Mouse (Mus musculus) lung, embryonic 14.5 days (tissue): ENCODE results near the gene Cbln4. TPM values are rescaled to one million over a fixed set of nuclear protein-coding genes. Genes with fewer than 3 reads are reported as not detected.
A peak's percentile ranks its signal among the peaks of the same experiment; 100 is the strongest.

ENCODE experiments used
- ATAC-seq: fragments of 200-750 bp; cut with Nextera tagmentation; 2 replicates; pipeline ENCODE4 v1.8.0; 2017; ENCODE audit warnings: mild to moderate bottlenecking, moderate TSS enrichment, moderate library complexity; ENCODE audit not compliant: insufficient read depth
- DNase-seq: peaks from one replicate; pipeline ENCODE4 v3.0.0-alpha.2; 2015
- H3K27ac ChIP-seq: fragments of 300-500 bp; sonication (generic); 2 replicates; pipeline ENCODE4 v1.5.1; 2014; ENCODE audit warnings: low read depth, mild to moderate bottlenecking, moderate library complexity
- H3K27me3 ChIP-seq: fragments of 300-500 bp; sonication (generic); 2 replicates; pipeline ENCODE4 v1.6.1; 2014; ENCODE audit warnings: low read length, control low read depth; ENCODE audit not compliant: insufficient read depth
- H3K36me3 ChIP-seq: fragments of 300-500 bp; sonication (generic); 2 replicates; pipeline ENCODE4 v1.6.1; 2014; ENCODE audit warnings: control low read depth; ENCODE audit not compliant: insufficient read depth
- H3K4me1 ChIP-seq: fragments of 300-500 bp; sonication (generic); 2 replicates; pipeline ENCODE4 v1.6.1; 2014; ENCODE audit warnings: antibody characterized with exemption, control low read depth; ENCODE audit not compliant: insufficient read depth
- H3K4me2 ChIP-seq: fragments of 300-500 bp; sonication (generic); 2 replicates; pipeline ENCODE4 v1.6.1; 2014; ENCODE audit warnings: mild to moderate bottlenecking
- H3K4me3 ChIP-seq: fragments of 300-500 bp; sonication (generic); 2 replicates; pipeline ENCODE4 v1.5.1; 2014; ENCODE audit warnings: low read depth, low read length
- H3K9ac ChIP-seq: fragments of 300-500 bp; sonication (generic); 2 replicates; pipeline ENCODE4 v1.6.1; 2014
- H3K9me3 ChIP-seq: fragments of 300-500 bp; sonication (generic); 2 replicates; pipeline ENCODE4 v1.6.1; 2016; ENCODE audit warnings: low read depth, low read length, control low read depth
- CTCF ChIP-seq: IDR thresholded peaks from 2 replicates; pipeline ENCODE4 v1.5.1; 2016; ENCODE audit warnings: antibody characterized with exemption, low read depth
- WGBS: fragments of 180-500 bp; shearing (Covaris S2); extraction: QIAGEN DNeasy Blood & Tissue Kit; methylation state at CpG from one replicate; pipeline ENCODE4 v1.1.7; 2014; 5-methylcytosine and 5-hydroxymethylcytosine counted together
- polyA plus RNA-seq: library from polyadenylated mRNA; unstranded; fragments of >200 nt; fragmentation: Nextera tagmentation; extraction: Ambion mirVana; gene quantifications from 2 replicates; pipeline ENCODE4 v1.2.1, GENCODE M21; 2014

Gene Cbln4
- polyA plus RNA-seq, 1 experiment from 2014 or later = not detected

DNA sequence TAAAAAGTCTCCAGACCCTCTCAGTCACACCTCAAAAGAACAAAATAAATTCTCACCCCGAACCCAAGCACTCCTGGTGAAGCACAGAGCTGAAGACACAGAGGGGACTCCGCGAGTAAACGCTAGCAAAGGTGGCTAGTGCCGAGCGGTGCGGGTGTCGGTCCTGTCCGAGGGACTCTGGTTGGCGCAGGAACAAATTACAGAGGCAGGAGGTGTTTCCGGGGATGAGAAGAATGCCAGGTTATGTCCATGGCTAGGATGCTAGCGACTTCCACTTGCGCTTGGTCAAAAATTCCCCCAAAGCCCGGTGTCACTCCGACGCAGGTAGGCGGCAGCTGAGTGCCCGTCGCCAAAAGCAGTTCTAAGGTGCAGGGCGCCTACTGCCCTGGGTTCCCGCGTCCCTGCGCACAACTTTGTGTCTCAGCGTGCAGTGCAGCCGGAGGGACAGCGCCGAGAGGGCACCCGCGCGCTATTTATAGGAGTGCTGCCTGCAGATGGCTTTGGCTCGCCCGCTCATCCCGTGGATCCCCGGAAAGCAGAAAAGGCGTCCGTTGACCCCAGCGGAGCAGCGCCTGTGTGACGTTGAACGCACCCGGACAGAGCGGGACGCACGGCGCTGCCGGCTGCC is 545 bp downstream of the Cbln4 start:
- TF ChIP-seq CTCF = no peak
- no peaks in the 10 kb centered on the region for H3K4me1 ChIP-seq
- H3K9me3 ChIP-seq = no peaks in the 10 kb centered on the region
- no peaks in the 10 kb centered on the region for H3K36me3 ChIP-seq
- no peak overlapping the region for H3K27ac ChIP-seq
- under 1% methylated on average over 46 of the region's 46 CpGs for WGBS
- ATAC-seq = peak; percentile 35; the same call in 1 of the 2 replicates
- H3K27me3 ChIP-seq = peaks cover 48% of the 10 kb centered on the region
- no peak overlapping the region for H3K9ac ChIP-seq
- DNase-seq = no peak
- H3K4me2 ChIP-seq = peak overlapping the region; percentile 29; the same call in 1 of the 2 replicates
- peak overlapping the region; percentile 14; the same call in 1 of the 2 replicates for H3K4me3 ChIP-seq

- peaks cover 48% of the 10 kb centered on the region for H3K27me3 ChIP-seq
- H3K9ac ChIP-seq = no peak overlapping the region
Measured at GRCm38 (mm10) chr2:172042125-172042524, 1.1 kb downstream of the Cbln4 start.

GRCm38 (mm10) chr2:172040859-172041258 is 2.4 kb downstream of the Cbln4 start:
- WGBS = 64% methylated on average over 10 of the region's 10 CpGs
- Histone ChIP-seq H3K36me3 (no peaks in the 10 kb centered on the region), H3K9ac (no peak overlapping the region), H3K9me3 (no peaks in the 10 kb centered on the region), H3K4me3 (no peak overlapping the region), H3K4me2 (no peak overlapping the region), H3K27me3 (peaks cover 48% of the 10 kb centered on the region), H3K27ac (no peak overlapping the region), H3K4me1 (no peaks in the 10 kb centered on the region)
- DNase-seq (no peak), ATAC-seq (no peak)
- TF ChIP-seq CTCF = no peak

More at GRCm38 (mm10) chr2:172042125-172042524, 1.1 kb downstream of the Cbln4 start:
- ATAC-seq (peak; percentile 92), DNase-seq (peak; percentile 96)
- no peak overlapping the region for H3K4me3 ChIP-seq
- H3K9me3 ChIP-seq = no peaks in the 10 kb centered on the region
- WGBS = under 1% methylated on average over 34 of the region's 34 CpGs
- H3K36me3 ChIP-seq = no peaks in the 10 kb centered on the region
- H3K4me2 ChIP-seq = peak overlapping the region; percentile 29; the same call in 1 of the 2 replicates
- no peaks in the 10 kb centered on the region for H3K4me1 ChIP-seq
- no peak overlapping the region for H3K27ac ChIP-seq
- TF ChIP-seq CTCF = peak; percentile 34

DNA sequence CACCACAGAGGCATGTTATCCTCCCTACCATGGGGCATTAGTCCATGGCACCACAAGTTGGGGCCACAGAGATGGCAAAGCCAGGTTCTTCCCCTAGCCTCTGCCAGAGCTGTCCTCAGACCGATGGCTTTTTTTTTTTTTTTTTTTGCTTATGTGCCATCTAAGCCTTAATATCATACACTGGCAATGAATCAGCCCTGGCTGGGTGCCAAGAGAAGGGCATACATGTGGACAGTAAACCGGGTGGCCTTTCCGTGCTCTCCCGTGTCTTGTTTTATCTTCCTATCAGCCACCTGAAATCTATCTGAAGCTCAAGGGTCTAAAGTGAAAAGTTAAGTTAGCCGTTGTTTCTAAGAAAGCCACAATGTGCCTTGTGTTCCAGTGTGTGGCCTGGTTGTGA is 3.7 kb downstream of the Cbln4 start:
- H3K4me1 ChIP-seq = no peaks in the 10 kb centered on the region
- ATAC-seq (no peak), DNase-seq (no peak)
- H3K27ac ChIP-seq = no peak overlapping the region
- no peak overlapping the region for H3K4me2 ChIP-seq
- TF ChIP-seq CTCF = no peak
- H3K4me3 ChIP-seq = no peak overlapping the region
- no peaks in the 10 kb centered on the region for H3K9me3 ChIP-seq
- peaks cover 43% of the 10 kb centered on the region for H3K27me3 ChIP-seq
- WGBS = 75% methylated on average over 5 of the region's 5 CpGs
- H3K36me3 ChIP-seq = no peaks in the 10 kb centered on the region
- no peak overlapping the region for H3K9ac ChIP-seq

- ATAC-seq = no peak
- Histone ChIP-seq H3K36me3 (no peaks in the 10 kb centered on the region), H3K9me3 (no peaks in the 10 kb centered on the region), H3K27me3 (no peaks in the 10 kb centered on the region), H3K4me3 (no peak overlapping the region), H3K4me2 (no peak overlapping the region), H3K27ac (no peak overlapping the region), H3K9ac (no peak overlapping the region), H3K4me1 (no peaks in the 10 kb centered on the region)
- WGBS = 14% methylated on average over 5 of the region's 5 CpGs
- no peak for TF ChIP-seq CTCF
- DNase-seq = peak; percentile 69
Measured at GRCm38 (mm10) chr2:172034281-172034680, 9.0 kb downstream of the Cbln4 start.

DNA sequence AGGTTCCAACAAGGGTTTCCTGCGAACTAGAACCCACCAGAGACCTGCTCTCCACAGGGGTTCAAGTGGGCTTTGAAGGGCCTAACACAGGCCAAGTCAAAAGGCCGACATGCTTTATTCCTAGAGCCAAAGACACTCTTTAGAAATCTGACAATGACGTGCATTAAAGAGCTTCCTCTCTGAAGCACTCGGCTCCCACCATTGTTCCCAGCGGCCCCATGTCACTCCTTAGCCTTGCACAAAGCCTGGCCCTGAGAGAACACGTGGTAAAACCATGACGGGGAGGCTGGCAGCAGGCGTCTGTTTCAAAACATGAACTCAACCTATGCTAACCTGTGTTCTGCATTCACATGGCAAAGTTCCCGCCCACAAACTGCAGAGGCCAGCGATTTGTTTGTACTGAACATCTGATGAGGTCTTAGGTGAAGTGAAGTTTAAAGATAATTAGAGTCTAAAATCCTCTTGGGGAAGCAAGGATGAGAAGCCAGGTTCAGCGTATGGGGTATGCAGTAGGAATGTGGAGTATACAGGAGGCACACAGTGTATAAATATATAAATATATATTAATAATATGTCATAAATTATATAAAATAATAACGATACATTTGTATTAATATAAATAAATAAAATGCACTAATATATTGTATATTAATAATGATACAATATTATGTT is 17.7 kb downstream of the Cbln4 start:
- ATAC-seq = no peak
- 67% methylated on average over 12 of the region's 12 CpGs for WGBS
- H3K4me2 ChIP-seq = no peak overlapping the region
- H3K9me3 ChIP-seq = no peaks in the 10 kb centered on the region
- H3K4me3 ChIP-seq = no peak overlapping the region
- H3K36me3 ChIP-seq = no peaks in the 10 kb centered on the region
- no peak for DNase-seq
- no peaks in the 10 kb centered on the region for H3K27me3 ChIP-seq
- no peak for TF ChIP-seq CTCF
- no peaks in the 10 kb centered on the region for H3K4me1 ChIP-seq
- H3K9ac ChIP-seq = no peak overlapping the region
- H3K27ac ChIP-seq = no peak overlapping the region

- no peak for ATAC-seq
- Histone ChIP-seq H3K4me3 (no peak overlapping the region), H3K27ac (no peak overlapping the region), H3K36me3 (no peaks in the 10 kb centered on the region), H3K9me3 (no peaks in the 10 kb centered on the region), H3K27me3 (no peaks in the 10 kb centered on the region), H3K4me1 (peaks cover 9% of the 10 kb centered on the region), H3K4me2 (no peak overlapping the region), H3K9ac (no peak overlapping the region)
- DNase-seq = no peak
- TF ChIP-seq CTCF = no peak
- 92% methylated on average over 10 of the region's 10 CpGs for WGBS
Measured at GRCm38 (mm10) chr2:172006726-172007125, 36.5 kb downstream of the Cbln4 start.
